Comparison of ENCODE assay signal across 11 mouse cellular contexts in genomic region chr11:94915675-94916403, GRCm38 (mm10). TPM values are rescaled to one million over a fixed set of nuclear protein-coding genes. Genes with fewer than 3 reads are reported as not detected.
A peak's percentile ranks its signal among the peaks of the same experiment; 100 is the strongest.
DNase-seq lines count a peak whose midpoint lies in the region; ATAC-seq lines count a peak whose summit lies in the region.
"Had no signal": no experiment of that assay in that cellular context is flagged by ENCODE, and none has a peak within 500 bp of the region (broad histone marks: within the 10 kb centered on the region; RNA-seq: fewer than 3 reads in every experiment).

No protein-coding gene starts in this region.

- ATAC-seq in kidney, embryonic 14.5 days (ENCODE audit: low FRiP score, low TSS enrichment) = peak; percentile 21; the same call in 1 of the 2 replicates

- H3K36me3 ChIP-seq in kidney, embryonic 14.5 days (ENCODE audit: control insufficient read depth, insufficient read depth, low read length) = no peaks in the 10 kb centered on the region

- H3K27me3 ChIP-seq in kidney, embryonic 14.5 days (ENCODE audit: control insufficient read depth, insufficient read depth, low read length) = no peaks in the 10 kb centered on the region

- H3K4me3 ChIP-seq in kidney, embryonic 14.5 days (ENCODE audit: low read length) = no peak overlapping the region

- H3K4me1 ChIP-seq in kidney, embryonic 14.5 days (ENCODE audit: control insufficient read depth, insufficient read depth, low read length) = 0 out of 2 replicates have a peak, but pooled peaks cover 12% of the 10 kb centered on the region

- no peak for DNase-seq in kidney, postnatal 14 days
- DNase-seq in adipocyte (ENCODE audit: low spot score) = peak; percentile 83
- DNase-seq in gastrocnemius, postnatal 4 days (ENCODE audit: low spot score in 2 of 2) = peak; percentile 48 to 71
- DNase-seq in lung, adult 18-20 months = peak; percentile 74 to 82
- DNase-seq in ovary, postnatal 10 days (ENCODE audit: low spot score) = no peak
- DNase-seq in right cerebral cortex, postnatal 4 days = no peak
- no peak for DNase-seq in spleen, adult 12 weeks (ENCODE audit: low spot score)

- H3K9ac ChIP-seq in kidney, embryonic 14.5 days (ENCODE audit: low read depth, low read length) = no peak overlapping the region

- H3K4me2 ChIP-seq in kidney, embryonic 14.5 days (replicated peaks; ENCODE audit: low read depth, low read length) = no peak overlapping the region

- WGBS in kidney, embryonic 14.5 days = 25% methylated on average over 11 of the region's 16 CpGs

- H3K27ac ChIP-seq in kidney, embryonic 14.5 days (ENCODE audit: low read depth, low read length) = no peak overlapping the region

- H3K9me3 ChIP-seq in kidney, embryonic 14.5 days (ENCODE audit: control insufficient read depth, low read length) = no peaks in the 10 kb centered on the region

RNA-seq across cellular contexts. Expression of gene Col1a1, which starts 20.2 kb away (rescaled TPM):
- polyA plus RNA-seq in kidney, embryonic 14.5 days (2014; fragmentation: Nextera tagmentation; extraction: Ambion mirVana) = 248 and 380 TPM in 2 replicates
- 1,000 to 10,000 TPM; 5,652 to 6,690 TPM for total RNA-seq in gastrocnemius, postnatal 4 days (2021)
- total RNA-seq: common myeloid progenitor, adult 5-6 weeks had no signal

RNA-seq across cellular contexts. Expression of gene Hils1, which starts 51.6 kb away (rescaled TPM):
- not detected in 2 replicates for polyA plus RNA-seq in kidney, embryonic 14.5 days (2014; fragmentation: Nextera tagmentation; extraction: Ambion mirVana)
- total RNA-seq in gastrocnemius, postnatal 4 days (2021) = not detected
- total RNA-seq: common myeloid progenitor, adult 5-6 weeks; layer of hippocampus, postnatal 36 days; MEL had no signal

Comparison
In these comparisons a context has a peak if more than half of its experiments do, and no peak if none do; other contexts are left out.
1. DNase-seq: peak in adipocyte (single experiment), gastrocnemius, postnatal 4 days (2 of 2) and lung, adult 18-20 months (2 of 2); none in kidney, postnatal 14 days (single experiment), ovary, postnatal 10 days (single experiment), right cerebral cortex, postnatal 4 days (single experiment) and spleen, adult 12 weeks (single experiment).